Mouse (Mus musculus) lung, embryonic 14.5 days (tissue): ENCODE measurements at regions not wholly inside any gene's neighbourhood (a gene's known extent, or its start where the extent isn't known, plus 50 kb on each side); places are given as distances from the start of the nearest gene placed in this dataset.

ENCODE experiments used
- ATAC-seq: fragments of 200-750 bp; cut with Nextera tagmentation; 2 replicates; pipeline ENCODE4 v1.8.0; 2017; ENCODE audit warnings: mild to moderate bottlenecking, moderate TSS enrichment, moderate library complexity; ENCODE audit not compliant: insufficient read depth
- DNase-seq: peaks from one replicate; pipeline ENCODE4 v3.0.0-alpha.2; 2015
- H3K27ac ChIP-seq: fragments of 300-500 bp; sonication (generic); 2 replicates; pipeline ENCODE4 v1.5.1; 2014; ENCODE audit warnings: low read depth, mild to moderate bottlenecking, moderate library complexity
- H3K27me3 ChIP-seq: fragments of 300-500 bp; sonication (generic); 2 replicates; pipeline ENCODE4 v1.6.1; 2014; ENCODE audit warnings: low read length, control low read depth; ENCODE audit not compliant: insufficient read depth
- H3K36me3 ChIP-seq: fragments of 300-500 bp; sonication (generic); 2 replicates; pipeline ENCODE4 v1.6.1; 2014; ENCODE audit warnings: control low read depth; ENCODE audit not compliant: insufficient read depth
- H3K4me1 ChIP-seq: fragments of 300-500 bp; sonication (generic); 2 replicates; pipeline ENCODE4 v1.6.1; 2014; ENCODE audit warnings: antibody characterized with exemption, control low read depth; ENCODE audit not compliant: insufficient read depth
- H3K4me2 ChIP-seq: fragments of 300-500 bp; sonication (generic); 2 replicates; pipeline ENCODE4 v1.6.1; 2014; ENCODE audit warnings: mild to moderate bottlenecking
- H3K4me3 ChIP-seq: fragments of 300-500 bp; sonication (generic); 2 replicates; pipeline ENCODE4 v1.5.1; 2014; ENCODE audit warnings: low read depth, low read length
- H3K9ac ChIP-seq: fragments of 300-500 bp; sonication (generic); 2 replicates; pipeline ENCODE4 v1.6.1; 2014
- H3K9me3 ChIP-seq: fragments of 300-500 bp; sonication (generic); 2 replicates; pipeline ENCODE4 v1.6.1; 2016; ENCODE audit warnings: low read depth, low read length, control low read depth
- CTCF ChIP-seq: IDR thresholded peaks from 2 replicates; pipeline ENCODE4 v1.5.1; 2016; ENCODE audit warnings: antibody characterized with exemption, low read depth
- WGBS: fragments of 180-500 bp; shearing (Covaris S2); extraction: QIAGEN DNeasy Blood & Tissue Kit; methylation state at CpG from one replicate; pipeline ENCODE4 v1.1.7; 2014; 5-methylcytosine and 5-hydroxymethylcytosine counted together

DNA sequence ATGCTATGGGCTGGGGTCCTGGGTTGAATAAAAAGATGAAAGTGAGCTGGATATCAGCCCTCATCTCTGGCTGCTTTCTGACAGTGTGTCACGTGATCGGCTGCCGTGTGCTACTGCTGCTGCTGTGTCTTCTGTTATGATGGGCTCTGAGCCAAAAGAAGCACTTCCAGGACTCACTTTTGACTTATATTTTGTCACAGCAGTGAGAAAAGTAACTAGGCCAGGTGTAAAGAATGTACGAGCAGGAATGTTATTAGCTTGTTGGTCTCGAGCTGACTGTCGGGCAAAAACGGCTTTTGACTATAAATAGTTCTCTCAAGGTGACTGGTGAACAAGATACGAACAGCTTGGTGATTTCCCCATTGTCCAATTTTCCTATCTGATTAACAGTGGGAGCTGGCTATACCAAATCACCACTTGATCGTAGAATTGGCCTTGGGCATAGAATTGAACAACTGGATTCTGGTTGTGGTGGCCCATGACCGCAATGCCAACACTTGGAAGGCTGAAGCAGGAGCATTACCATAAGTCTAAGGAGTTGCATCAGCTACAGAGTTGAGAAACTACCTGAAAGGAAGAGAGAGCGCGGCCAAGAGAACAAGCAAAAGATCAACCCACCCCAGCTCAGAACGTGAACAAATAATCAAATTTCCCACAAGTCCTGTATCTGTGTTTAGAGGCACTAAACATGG lies 70.6 kb upstream of the Zfp462 start:
- no peak overlapping the region for H3K9ac ChIP-seq
- H3K4me1 ChIP-seq = no peaks in the 10 kb centered on the region
- no peak for ATAC-seq
- 76% methylated on average over 13 of the region's 13 CpGs for WGBS
- H3K27me3 ChIP-seq = no peaks in the 10 kb centered on the region
- H3K36me3 ChIP-seq = no peaks in the 10 kb centered on the region
- no peak overlapping the region for H3K4me3 ChIP-seq
- H3K27ac ChIP-seq = no peak overlapping the region
- H3K4me2 ChIP-seq = no peak overlapping the region
- H3K9me3 ChIP-seq = no peaks in the 10 kb centered on the region
- no peak for DNase-seq
- no peak for TF ChIP-seq CTCF

- WGBS = 91% methylated on average over 8 of the region's 8 CpGs
- no peak for ATAC-seq
- no peaks in the 10 kb centered on the region for H3K36me3 ChIP-seq
Observed at GRCm38 (mm10) chr4:54875506-54875905, 69.3 kb upstream of the Zfp462 start.

DNA sequence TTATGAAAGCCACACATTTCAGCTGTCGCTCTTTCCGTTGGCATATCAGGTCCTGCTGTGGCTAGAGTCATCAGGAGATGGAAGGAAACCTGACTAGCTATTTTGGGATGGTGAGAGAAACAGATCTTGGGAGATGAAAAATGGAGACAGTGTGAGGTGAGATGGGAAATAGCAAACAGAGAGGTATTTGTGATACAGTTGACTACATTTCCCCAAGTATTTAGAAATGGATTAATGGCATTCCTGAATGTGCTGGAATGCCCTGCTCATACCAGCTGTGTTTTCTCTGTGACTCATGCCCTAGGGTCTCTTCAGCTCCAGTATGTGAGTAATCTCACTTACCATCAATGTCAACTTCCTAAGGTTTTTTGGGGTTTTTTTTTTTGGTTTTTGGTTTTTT lies 67.5 kb upstream of the Zfp462 start:
- 52% methylated on average over 2 of the region's 2 CpGs for WGBS
- Histone ChIP-seq H3K9me3 (no peaks in the 10 kb centered on the region), H3K27me3 (no peaks in the 10 kb centered on the region), H3K27ac (no peak overlapping the region), H3K4me1 (no peaks in the 10 kb centered on the region), H3K9ac (no peak overlapping the region), H3K4me3 (no peak overlapping the region), H3K36me3 (no peaks in the 10 kb centered on the region), H3K4me2 (no peak overlapping the region)
- ATAC-seq (no peak), DNase-seq (peak; percentile 6)
- no peak for TF ChIP-seq CTCF

More at GRCm38 (mm10) chr4:54875506-54875905, 69.3 kb upstream of the Zfp462 start:
- Histone ChIP-seq H3K4me2 (no peak overlapping the region), H3K9me3 (no peaks in the 10 kb centered on the region), H3K27me3 (no peaks in the 10 kb centered on the region), H3K4me3 (no peak overlapping the region), H3K9ac (no peak overlapping the region), H3K4me1 (no peaks in the 10 kb centered on the region), H3K27ac (no peak overlapping the region)
- DNase-seq = no peak
- no peak for TF ChIP-seq CTCF

- WGBS = 80% methylated on average over 3 of the region's 3 CpGs
- Histone ChIP-seq H3K4me1 (no peaks in the 10 kb centered on the region), H3K4me2 (no peak overlapping the region), H3K36me3 (no peaks in the 10 kb centered on the region), H3K27ac (no peak overlapping the region), H3K9ac (no peak overlapping the region), H3K4me3 (no peak overlapping the region), H3K27me3 (no peaks in the 10 kb centered on the region), H3K9me3 (no peaks in the 10 kb centered on the region)
- ATAC-seq (no peak), DNase-seq (no peak)
- no peak for TF ChIP-seq CTCF
Observed at GRCm38 (mm10) chr4:54878531-54878930, 66.3 kb upstream of the Zfp462 start.

GRCm38 (mm10) chr4:54893288-54893687 lies 51.6 kb upstream of the Zfp462 start:
- DNase-seq = no peak
- Histone ChIP-seq H3K9me3 (no peaks in the 10 kb centered on the region), H3K9ac (no peak overlapping the region), H3K4me1 (no peaks in the 10 kb centered on the region), H3K4me2 (no peak overlapping the region), H3K27me3 (no peaks in the 10 kb centered on the region), H3K36me3 (no peaks in the 10 kb centered on the region), H3K27ac (no peak overlapping the region), H3K4me3 (no peak overlapping the region)
- no peak for TF ChIP-seq CTCF
- WGBS = 71% methylated on average over 5 of the region's 5 CpGs
- no peak for ATAC-seq
